Mouse (Mus musculus): Measurements from ENCODE around the gene Matk. TPM values are rescaled to one million over a fixed set of nuclear protein-coding genes. Genes with fewer than 3 reads are reported as not detected.

The Matk gene
- polyA plus RNA-seq, 1 experiment: 141 TPM

DNA sequence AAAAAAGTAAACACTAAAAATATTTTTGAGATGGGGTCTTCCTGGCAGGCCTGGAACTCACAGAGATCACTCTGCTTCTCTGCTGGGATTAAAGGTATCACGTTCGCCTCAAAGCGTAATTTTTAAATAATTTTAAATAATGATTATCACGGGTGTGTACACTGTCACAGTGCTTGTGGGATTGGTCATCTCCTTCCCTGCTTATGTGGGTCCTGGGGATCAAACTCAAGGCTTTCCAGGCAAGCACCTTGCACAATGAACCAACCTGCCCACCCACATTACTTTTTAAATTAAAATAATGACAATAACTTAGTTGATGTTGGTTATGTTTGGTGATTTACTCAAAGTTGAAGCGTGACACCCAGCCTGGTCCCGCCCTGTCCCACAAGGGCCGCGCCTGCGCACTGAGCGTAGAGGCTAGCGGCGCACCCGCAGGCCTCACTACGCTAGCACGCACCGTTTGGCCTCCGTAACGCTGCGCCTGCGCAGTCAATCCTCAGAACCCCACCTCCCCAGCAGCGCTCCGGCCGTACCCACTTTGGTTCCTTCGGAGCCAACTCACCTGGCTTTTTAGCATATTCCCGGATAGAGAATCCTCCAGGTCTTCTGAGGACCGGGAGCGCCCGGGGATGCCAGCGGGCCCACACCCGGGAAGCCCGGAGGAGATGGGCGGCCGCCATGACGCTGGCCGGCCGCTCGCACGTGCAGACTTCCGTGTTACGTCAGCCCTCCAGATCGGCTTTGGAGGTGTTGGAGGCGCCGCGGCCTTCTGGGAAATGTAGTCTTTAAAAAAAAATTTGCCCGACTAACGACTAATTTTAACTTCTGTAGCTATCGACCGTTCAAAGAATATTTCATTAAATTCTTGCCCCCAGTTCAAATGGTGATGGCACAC, 13.7 kb downstream of the Matk start, which contains the start of the genes Mrpl54 and Apba3:
TSS of gene Mrpl54 (minus strand) at position 724 of the 895 bp plus-strand sequence.
TSS of gene Apba3 (plus strand) at position 750 of the 895 bp plus-strand sequence.
- WGBS: under 1% methylated on average over 48 of the region's 48 CpGs
- Histone ChIP-seq H3K4me1 (ENCODE audit: control insufficient read depth, insufficient read depth, low read length) (peaks cover 7% of the 10 kb centered on the region), H3K27ac (ENCODE audit: insufficient read depth, low read length) (peak within 1 kb of the TSS; percentile 78), H3K27me3 (ENCODE audit: control insufficient read depth, insufficient read depth, low read length) (no peaks in the 10 kb centered on the region), H3K4me3 (replicated peaks; ENCODE audit: insufficient read depth, low read depth, low read length) (peak within 1 kb of the TSS; percentile 83)
- TF ChIP-seq POLR2A (IDR thresholded peaks at IDR 0.05; ENCODE audit: borderline replicate concordance, insufficient read depth, low read length) (peak; percentile 64; the same call in 1 of the 2 replicates), CTCF (IDR thresholded peaks at IDR 0.05; ENCODE audit: borderline replicate concordance, insufficient read depth, low read depth, low read length) (no peak)
- peak; percentile 96 to 99 for DNase-seq

DNA sequence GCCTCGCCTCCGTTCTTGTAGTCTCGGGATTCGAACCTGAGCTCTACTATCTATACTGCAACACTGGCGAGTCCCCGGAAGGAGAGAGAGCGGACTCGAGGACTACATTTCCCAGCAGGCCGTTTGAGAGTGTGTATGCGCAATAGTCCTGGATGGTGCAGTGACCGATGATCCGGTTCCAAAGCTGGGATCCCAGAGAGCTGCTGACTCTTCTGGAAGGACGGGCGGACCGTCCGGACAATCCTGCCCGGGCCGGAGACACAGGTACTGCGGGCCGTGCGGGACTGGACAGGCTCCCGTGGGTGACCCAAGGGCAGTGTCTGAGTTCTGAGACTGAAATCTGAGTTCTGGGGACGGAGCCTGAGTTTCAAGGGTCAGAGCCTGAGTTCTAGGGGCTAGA, 15.3 kb downstream of the Matk start:
- Histone ChIP-seq H3K4me1 (ENCODE audit: control insufficient read depth, insufficient read depth, low read length) (peaks cover 7% of the 10 kb centered on the region), H3K27ac (ENCODE audit: insufficient read depth, low read length) (peak overlapping the region; percentile 53), H3K27me3 (ENCODE audit: control insufficient read depth, insufficient read depth, low read length) (no peaks in the 10 kb centered on the region), H3K4me3 (replicated peaks; ENCODE audit: insufficient read depth, low read depth, low read length) (peak overlapping the region; percentile 83)
- WGBS: 1% methylated on average over 23 of the region's 23 CpGs
- peak; percentile 86 to 92 for DNase-seq
- TF ChIP-seq POLR2A (IDR thresholded peaks at IDR 0.05; ENCODE audit: borderline replicate concordance, insufficient read depth, low read length) (peak; percentile 82), CTCF (IDR thresholded peaks at IDR 0.05; ENCODE audit: borderline replicate concordance, insufficient read depth, low read depth, low read length) (no peak)

GRCm38 (mm10) chr10:81268643-81269412, 16.1 kb downstream of the Matk start:
- WGBS: 56% methylated on average over 16 of the region's 16 CpGs

DNA sequence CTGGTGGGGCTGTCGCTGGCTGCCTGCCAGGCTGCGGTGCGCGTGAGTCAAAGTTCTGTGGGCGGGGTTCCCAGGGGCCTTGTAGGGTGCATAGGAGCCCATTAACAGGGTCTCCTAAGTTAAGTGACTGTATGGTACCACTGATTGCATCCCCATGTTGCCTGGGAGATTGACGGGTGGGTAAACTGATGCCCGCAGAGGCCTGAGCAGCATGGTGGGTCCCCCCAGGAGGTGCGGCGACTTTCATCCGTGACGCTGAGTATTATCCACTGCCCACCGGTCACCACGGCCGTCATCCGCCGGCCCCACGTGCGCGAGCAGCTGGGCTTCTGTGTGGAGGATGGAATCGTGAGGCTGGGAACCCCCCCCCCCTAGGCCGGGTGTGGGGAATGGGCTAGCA, 19.6 kb downstream of the Matk start:
- Histone ChIP-seq H3K27ac (ENCODE audit: insufficient read depth, low read length) (no peak overlapping the region), H3K4me1 (ENCODE audit: control insufficient read depth, insufficient read depth, low read length) (peaks cover 4% of the 10 kb centered on the region), H3K4me3 (replicated peaks; ENCODE audit: insufficient read depth, low read depth, low read length) (no peak overlapping the region), H3K27me3 (ENCODE audit: control insufficient read depth, insufficient read depth, low read length) (no peaks in the 10 kb centered on the region)
- TF ChIP-seq POLR2A (IDR thresholded peaks at IDR 0.05; ENCODE audit: borderline replicate concordance, insufficient read depth, low read length) (no peak), CTCF (IDR thresholded peaks at IDR 0.05; ENCODE audit: borderline replicate concordance, insufficient read depth, low read depth, low read length) (no peak)
- 81% methylated on average over 21 of the region's 21 CpGs for WGBS
- no peak for DNase-seq

More at GRCm38 (mm10) chr10:81268643-81269412, 16.1 kb downstream of the Matk start:
- H3K4me1 ChIP-seq (ENCODE audit: control insufficient read depth, insufficient read depth, low read length): peaks cover 7% of the 10 kb centered on the region
- H3K27ac ChIP-seq (ENCODE audit: insufficient read depth, low read length): peak overlapping the region; percentile 53; the same call in 1 of the 2 replicates
- DNase-seq: no peak
- TF ChIP-seq CTCF (IDR thresholded peaks at IDR 0.05; ENCODE audit: borderline replicate concordance, insufficient read depth, low read depth, low read length) (no peak), POLR2A (IDR thresholded peaks at IDR 0.05; ENCODE audit: borderline replicate concordance, insufficient read depth, low read length) (no peak)
- H3K27me3 ChIP-seq (ENCODE audit: control insufficient read depth, insufficient read depth, low read length): no peaks in the 10 kb centered on the region
- H3K4me3 ChIP-seq (replicated peaks; ENCODE audit: insufficient read depth, low read depth, low read length): peak overlapping the region; percentile 83

GRCm38 (mm10) chr10:81273842-81274241, 21.1 kb downstream of the Matk start:
- Histone ChIP-seq H3K4me1 (ENCODE audit: control insufficient read depth, insufficient read depth, low read length) (peaks cover 4% of the 10 kb centered on the region), H3K27me3 (ENCODE audit: control insufficient read depth, insufficient read depth, low read length) (no peaks in the 10 kb centered on the region), H3K27ac (ENCODE audit: insufficient read depth, low read length) (no peak overlapping the region), H3K4me3 (replicated peaks; ENCODE audit: insufficient read depth, low read depth, low read length) (no peak overlapping the region)
- TF ChIP-seq CTCF (IDR thresholded peaks at IDR 0.05; ENCODE audit: borderline replicate concordance, insufficient read depth, low read depth, low read length) (no peak), POLR2A (IDR thresholded peaks at IDR 0.05; ENCODE audit: borderline replicate concordance, insufficient read depth, low read length) (no peak)
- WGBS: 92% methylated on average over 19 of the region's 19 CpGs
- DNase-seq: no peak

DNA sequence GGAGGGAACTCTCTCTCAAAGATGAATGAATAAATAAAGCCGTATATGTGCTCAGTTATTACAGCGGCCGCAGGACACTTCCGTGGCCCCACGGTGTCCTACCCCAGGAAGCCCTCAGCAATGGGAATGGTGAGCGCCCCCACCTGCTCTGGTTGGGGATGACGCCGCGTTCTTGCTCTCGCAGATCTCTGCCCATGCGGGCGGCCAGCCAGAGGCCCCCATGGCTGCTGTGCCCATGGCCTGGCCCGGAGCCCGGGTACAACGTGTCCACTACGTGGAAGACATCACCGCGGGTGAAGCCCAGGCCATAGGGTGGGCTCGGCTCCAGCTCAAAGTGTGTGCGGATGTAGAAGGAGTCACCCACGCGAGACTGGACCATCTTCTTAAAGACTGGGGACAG, 24.9 kb downstream of the Matk start:
- Histone ChIP-seq H3K4me3 (replicated peaks; ENCODE audit: insufficient read depth, low read depth, low read length) (no peak overlapping the region), H3K4me1 (ENCODE audit: control insufficient read depth, insufficient read depth, low read length) (no peaks in the 10 kb centered on the region; the same call in 1 of the 2 replicates), H3K27me3 (ENCODE audit: control insufficient read depth, insufficient read depth, low read length) (no peaks in the 10 kb centered on the region), H3K27ac (ENCODE audit: insufficient read depth, low read length) (no peak overlapping the region)
- no peak for DNase-seq
- TF ChIP-seq POLR2A (IDR thresholded peaks at IDR 0.05; ENCODE audit: borderline replicate concordance, insufficient read depth, low read length) (no peak), CTCF (IDR thresholded peaks at IDR 0.05; ENCODE audit: borderline replicate concordance, insufficient read depth, low read depth, low read length) (no peak)
- WGBS: 30% methylated on average over 22 of the region's 22 CpGs

- Histone ChIP-seq H3K27ac (ENCODE audit: insufficient read depth, low read length) (no peak overlapping the region), H3K27me3 (ENCODE audit: control insufficient read depth, insufficient read depth, low read length) (no peaks in the 10 kb centered on the region), H3K4me3 (replicated peaks; ENCODE audit: insufficient read depth, low read depth, low read length) (no peak overlapping the region), H3K4me1 (ENCODE audit: control insufficient read depth, insufficient read depth, low read length) (no peaks in the 10 kb centered on the region; the same call in 1 of the 2 replicates)
- 49% methylated on average over 10 of the region's 10 CpGs for WGBS
- TF ChIP-seq POLR2A (IDR thresholded peaks at IDR 0.05; ENCODE audit: borderline replicate concordance, insufficient read depth, low read length) (no peak), CTCF (IDR thresholded peaks at IDR 0.05; ENCODE audit: borderline replicate concordance, insufficient read depth, low read depth, low read length) (no peak)
- no peak for DNase-seq
Measured at GRCm38 (mm10) chr10:81279496-81279895, 26.8 kb downstream of the Matk start.

Data from cerebellum, adult 2 months (tissue).